Mouse (Mus musculus) liver, embryonic 14.5 days (tissue): ENCODE measurements around the gene Ms4a2.

ENCODE experiments used
- CTCF ChIP-seq: IDR thresholded peaks from 2 replicates; pipeline ENCODE4 v1.5.1; 2016; ENCODE audit warnings: antibody characterized with exemption, low read depth, control low read depth
- EP300 ChIP-seq: IDR thresholded peaks from 2 replicates; pipeline ENCODE4 v1.6.1; 2016; ENCODE audit warnings: antibody characterized with exemption, low read depth

DNA sequence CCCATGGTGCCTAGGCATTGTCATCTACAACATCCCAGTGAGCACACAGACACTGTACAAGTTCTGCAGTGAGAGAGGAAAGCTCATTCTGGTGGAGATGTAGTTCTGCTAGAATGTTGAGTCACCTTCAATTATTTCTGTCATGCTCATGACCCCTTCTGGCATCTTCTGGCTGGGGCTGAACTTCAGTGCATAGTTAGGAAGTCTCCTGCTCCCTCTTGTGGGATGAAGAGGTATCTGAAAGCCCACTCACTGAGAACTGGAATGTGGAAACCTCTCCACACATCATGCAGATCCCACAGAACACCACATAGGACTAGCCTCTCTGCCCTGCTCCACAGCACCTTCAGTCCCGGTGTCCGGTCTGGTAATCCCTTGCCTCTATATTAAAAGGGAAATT is 21.5 kb downstream of the Ms4a2 start:
- TF ChIP-seq CTCF (peak; percentile 58), EP300 (no peak)
